Mouse (Mus musculus): ENCODE results near the gene Fam241b. TPM values are rescaled to one million over a fixed set of nuclear protein-coding genes. Genes with fewer than 3 reads are reported as not detected.

The Fam241b gene
- polyA plus RNA-seq, 1 experiment from 2014 or later = 51.5 TPM

DNA sequence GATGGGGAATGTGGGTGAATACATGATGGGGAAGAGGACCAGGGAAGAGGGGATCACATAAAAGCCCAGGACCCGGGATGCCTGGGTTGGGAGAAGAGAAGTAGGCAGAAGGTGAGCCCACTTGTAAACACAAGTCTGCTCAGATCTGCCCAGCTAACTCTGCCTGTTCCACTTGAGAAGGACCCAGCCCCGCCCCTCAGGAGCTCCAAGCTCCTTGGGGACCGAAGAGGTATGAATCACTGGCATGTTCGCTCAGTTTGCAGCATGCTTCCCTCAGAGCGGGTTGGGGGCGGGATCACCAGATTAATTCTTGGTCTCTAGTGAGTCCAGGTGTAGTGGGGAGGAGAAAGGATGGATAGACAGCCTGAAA lies 32.5 kb downstream of the Fam241b start:
- H3K4me3 ChIP-seq (ENCODE audit: low read depth, low read length) = peak overlapping the region; percentile 66
- H3K4me2 ChIP-seq (ENCODE audit: low read length) = peak overlapping the region; percentile 89
- no peaks in the 10 kb centered on the region for H3K9me3 ChIP-seq (replicated peaks; ENCODE audit: control insufficient read depth, low read length)
- peak overlapping the region; percentile 89 for H3K9ac ChIP-seq (ENCODE audit: low read length)
- H3K4me1 ChIP-seq (ENCODE audit: control insufficient read depth, insufficient read depth, low read length) = 0 out of 2 replicates have a peak, but pooled peaks cover 5% of the 10 kb centered on the region
- peaks cover 5% of the 10 kb centered on the region; the same call in 1 of the 2 replicates for H3K36me3 ChIP-seq (ENCODE audit: control insufficient read depth, insufficient read depth, low read length)
- no peaks in the 10 kb centered on the region for H3K27me3 ChIP-seq (replicated peaks; ENCODE audit: control insufficient read depth, insufficient read depth, low read length)
- no peak for DNase-seq (ENCODE audit: low spot score)
- 44% methylated on average over 6 of the region's 6 CpGs for WGBS
- H3K27ac ChIP-seq (ENCODE audit: low read depth, low read length) = no peak overlapping the region
- ATAC-seq = peak; percentile 32

DNA sequence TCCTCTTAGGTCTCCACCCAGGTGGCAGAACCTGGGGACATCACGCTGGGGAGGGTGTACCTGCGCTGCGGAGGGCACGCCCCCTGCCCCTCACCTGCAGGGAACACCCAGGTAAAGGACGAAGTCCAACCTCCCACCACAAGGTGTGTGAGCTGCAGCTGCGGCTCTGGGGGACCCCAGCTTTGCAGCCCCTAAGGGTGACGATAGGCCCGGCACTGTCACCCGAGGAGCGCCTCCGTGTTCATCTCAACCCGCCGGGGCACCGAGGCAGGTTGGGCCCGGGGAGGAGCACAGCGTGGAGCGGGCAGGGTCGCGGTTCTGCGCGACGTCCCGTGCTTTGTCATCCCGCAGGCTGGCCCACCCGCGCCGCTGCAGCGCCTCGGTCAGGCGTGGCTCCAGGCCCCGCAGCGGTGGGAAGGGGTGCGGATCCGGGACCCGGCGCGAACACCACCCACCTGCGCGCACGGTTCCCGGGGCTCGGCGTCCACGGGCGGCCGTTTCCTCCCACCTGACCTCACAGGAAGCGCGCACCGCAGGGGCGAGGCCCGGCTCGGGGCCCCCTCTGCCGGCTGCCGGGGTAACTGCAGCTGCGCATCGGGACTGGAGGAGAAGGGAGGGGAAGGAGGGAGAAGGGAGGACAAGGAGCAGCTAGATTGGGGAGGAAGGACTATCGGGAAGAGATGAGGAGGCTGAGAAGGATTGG lies 33.1 kb downstream of the Fam241b start:
- peak overlapping the region; percentile 66 for H3K4me3 ChIP-seq (ENCODE audit: low read depth, low read length)
- H3K27ac ChIP-seq (ENCODE audit: low read depth, low read length) = no peak overlapping the region
- H3K27me3 ChIP-seq (replicated peaks; ENCODE audit: control insufficient read depth, insufficient read depth, low read length) = no peaks in the 10 kb centered on the region
- ATAC-seq (peak; percentile 89), DNase-seq (ENCODE audit: low spot score) (peak; percentile 83)
- peak overlapping the region; percentile 89 for H3K4me2 ChIP-seq (ENCODE audit: low read length)
- WGBS = under 1% methylated on average over 48 of the region's 57 CpGs
- peaks cover 5% of the 10 kb centered on the region; the same call in 1 of the 2 replicates for H3K36me3 ChIP-seq (ENCODE audit: control insufficient read depth, insufficient read depth, low read length)
- H3K9ac ChIP-seq (ENCODE audit: low read length) = peak overlapping the region; percentile 89
- H3K4me1 ChIP-seq (ENCODE audit: control insufficient read depth, insufficient read depth, low read length) = 0 out of 2 replicates have a peak, but pooled peaks cover 5% of the 10 kb centered on the region
- H3K9me3 ChIP-seq (replicated peaks; ENCODE audit: control insufficient read depth, low read length) = no peaks in the 10 kb centered on the region

GRCm38 (mm10) chr10:62107048-62107447 lies 36.7 kb downstream of the Fam241b start:
- Histone ChIP-seq H3K27ac (ENCODE audit: low read depth, low read length) (no peak overlapping the region), H3K9ac (ENCODE audit: low read length) (no peak overlapping the region), H3K4me1 (ENCODE audit: control insufficient read depth, insufficient read depth, low read length) (0 out of 2 replicates have a peak, but pooled peaks cover 2% of the 10 kb centered on the region), H3K4me2 (ENCODE audit: low read length) (no peak overlapping the region), H3K36me3 (ENCODE audit: control insufficient read depth, insufficient read depth, low read length) (peaks cover 5% of the 10 kb centered on the region; the same call in 1 of the 2 replicates), H3K4me3 (ENCODE audit: low read depth, low read length) (no peak overlapping the region), H3K9me3 (replicated peaks; ENCODE audit: control insufficient read depth, low read length) (no peaks in the 10 kb centered on the region), H3K27me3 (replicated peaks; ENCODE audit: control insufficient read depth, insufficient read depth, low read length) (no peaks in the 10 kb centered on the region)
- 68% methylated on average over 9 of the region's 9 CpGs for WGBS
- ATAC-seq (no peak), DNase-seq (ENCODE audit: low spot score) (no peak)

DNA sequence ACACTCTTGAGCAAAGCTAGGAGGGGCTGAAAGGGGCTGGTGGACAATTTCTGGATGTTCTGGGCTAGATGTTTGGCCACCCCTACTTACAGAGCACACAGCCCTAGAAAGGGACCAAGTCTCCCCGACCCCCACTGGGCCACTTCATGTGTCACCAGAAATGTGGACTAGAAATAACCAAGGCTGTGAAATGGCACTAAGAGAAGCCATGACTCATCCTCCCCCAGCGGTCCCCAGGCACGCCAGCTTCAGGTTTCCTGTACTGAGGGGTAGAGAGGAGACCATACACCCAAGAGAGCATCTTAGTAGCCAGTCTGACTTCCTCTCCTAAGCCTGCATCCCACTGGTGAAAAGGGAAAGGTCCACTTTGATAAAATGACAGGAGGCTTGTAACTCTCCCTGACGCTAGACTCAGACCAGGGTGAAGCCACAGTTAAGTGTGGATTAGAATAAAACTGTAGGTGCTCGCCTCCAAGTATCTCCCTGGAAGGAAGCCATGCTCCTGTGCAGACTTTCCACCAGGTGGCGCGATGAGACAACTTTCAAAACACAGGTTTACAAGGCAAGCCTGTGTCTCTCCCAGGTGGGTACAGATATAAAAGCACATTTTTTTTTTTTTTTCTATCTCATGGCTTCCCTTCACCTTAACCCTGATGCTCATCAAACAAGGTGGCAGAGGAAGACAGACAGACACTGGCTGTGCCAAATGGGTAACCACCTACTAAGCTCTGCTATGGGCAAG lies 38.7 kb downstream of the Fam241b start:
- peaks cover 5% of the 10 kb centered on the region; the same call in 1 of the 2 replicates for H3K36me3 ChIP-seq (ENCODE audit: control insufficient read depth, insufficient read depth, low read length)
- H3K9ac ChIP-seq (ENCODE audit: low read length) = no peak overlapping the region
- no peaks in the 10 kb centered on the region for H3K9me3 ChIP-seq (replicated peaks; ENCODE audit: control insufficient read depth, low read length)
- DNase-seq (ENCODE audit: low spot score) = peak; percentile 87
- H3K27me3 ChIP-seq (replicated peaks; ENCODE audit: control insufficient read depth, insufficient read depth, low read length) = no peaks in the 10 kb centered on the region
- peaks cover 21% of the 10 kb centered on the region for H3K4me1 ChIP-seq (ENCODE audit: control insufficient read depth, insufficient read depth, low read length)
- 32% methylated on average over 7 of the region's 7 CpGs for WGBS
- H3K27ac ChIP-seq (ENCODE audit: low read depth, low read length) = no peak overlapping the region
- ATAC-seq = 0 out of 2 replicates have a peak, but pooled peaks have one; percentile 9
- H3K4me3 ChIP-seq (ENCODE audit: low read depth, low read length) = no peak overlapping the region
- no peak overlapping the region for H3K4me2 ChIP-seq (ENCODE audit: low read length)

GRCm38 (mm10) chr10:62101504-62102439 lies 41.9 kb downstream of the Fam241b start:
- Histone ChIP-seq H3K36me3 (ENCODE audit: control insufficient read depth, insufficient read depth, low read length) (no peaks in the 10 kb centered on the region; the same call in 1 of the 2 replicates), H3K27me3 (replicated peaks; ENCODE audit: control insufficient read depth, insufficient read depth, low read length) (no peaks in the 10 kb centered on the region), H3K9me3 (replicated peaks; ENCODE audit: control insufficient read depth, low read length) (no peaks in the 10 kb centered on the region), H3K27ac (ENCODE audit: low read depth, low read length) (peak overlapping the region; percentile 96), H3K4me3 (ENCODE audit: low read depth, low read length) (no peak overlapping the region), H3K9ac (ENCODE audit: low read length) (no peak overlapping the region), H3K4me1 (ENCODE audit: control insufficient read depth, insufficient read depth, low read length) (peaks cover 23% of the 10 kb centered on the region), H3K4me2 (ENCODE audit: low read length) (peak overlapping the region; percentile 24; the same call in 1 of the 2 replicates)
- WGBS = 4% methylated on average over 7 of the region's 7 CpGs
- DNase-seq (ENCODE audit: low spot score) (peak; percentile 96), ATAC-seq (peak; percentile 85)

DNA sequence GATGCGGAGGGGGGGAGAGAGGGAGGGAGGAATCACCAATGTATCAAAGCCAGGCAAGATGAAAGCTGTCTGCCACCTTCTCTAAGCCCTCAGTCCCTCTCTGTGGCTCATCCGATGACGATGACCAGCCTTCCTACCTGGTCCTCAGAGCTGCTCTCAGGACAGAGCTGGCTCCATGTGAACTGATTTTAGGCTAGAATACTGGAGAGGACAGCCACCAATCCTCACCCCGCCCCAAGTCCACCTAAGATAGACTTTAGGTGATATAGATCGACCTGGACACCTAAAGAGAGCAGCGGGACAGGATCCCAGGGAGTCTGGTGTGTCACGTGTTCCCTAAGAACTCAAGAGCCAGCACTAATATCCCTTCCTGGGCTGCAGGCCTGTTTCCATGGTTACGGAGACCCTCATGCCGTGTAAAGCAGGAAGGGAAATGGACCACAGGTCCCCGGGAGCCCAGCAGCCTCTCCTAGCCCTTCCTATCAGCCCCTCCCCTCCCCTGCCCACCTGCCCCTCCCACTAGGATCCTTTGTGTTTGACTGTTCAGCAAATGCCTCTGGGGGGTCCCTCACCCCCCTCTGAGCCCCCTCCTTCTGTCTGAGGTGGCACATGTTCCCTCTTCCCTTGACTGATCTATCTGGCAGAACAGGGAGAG lies 43.8 kb downstream of the Fam241b start:
- no peak overlapping the region; the same call in 1 of the 2 replicates for H3K4me2 ChIP-seq (ENCODE audit: low read length)
- peaks cover 23% of the 10 kb centered on the region for H3K4me1 ChIP-seq (ENCODE audit: control insufficient read depth, insufficient read depth, low read length)
- WGBS = 54% methylated on average over 10 of the region's 10 CpGs
- H3K27me3 ChIP-seq (replicated peaks; ENCODE audit: control insufficient read depth, insufficient read depth, low read length) = no peaks in the 10 kb centered on the region
- ATAC-seq = peak; percentile 75
- peak overlapping the region; percentile 96 for H3K27ac ChIP-seq (ENCODE audit: low read depth, low read length)
- H3K9ac ChIP-seq (ENCODE audit: low read length) = peak overlapping the region; percentile 35; the same call in 1 of the 2 replicates
- peak; percentile 84 for DNase-seq (ENCODE audit: low spot score)
- no peaks in the 10 kb centered on the region for H3K9me3 ChIP-seq (replicated peaks; ENCODE audit: control insufficient read depth, low read length)
- no peak overlapping the region for H3K4me3 ChIP-seq (ENCODE audit: low read depth, low read length)
- no peaks in the 10 kb centered on the region for H3K36me3 ChIP-seq (ENCODE audit: control insufficient read depth, insufficient read depth, low read length)

DNA sequence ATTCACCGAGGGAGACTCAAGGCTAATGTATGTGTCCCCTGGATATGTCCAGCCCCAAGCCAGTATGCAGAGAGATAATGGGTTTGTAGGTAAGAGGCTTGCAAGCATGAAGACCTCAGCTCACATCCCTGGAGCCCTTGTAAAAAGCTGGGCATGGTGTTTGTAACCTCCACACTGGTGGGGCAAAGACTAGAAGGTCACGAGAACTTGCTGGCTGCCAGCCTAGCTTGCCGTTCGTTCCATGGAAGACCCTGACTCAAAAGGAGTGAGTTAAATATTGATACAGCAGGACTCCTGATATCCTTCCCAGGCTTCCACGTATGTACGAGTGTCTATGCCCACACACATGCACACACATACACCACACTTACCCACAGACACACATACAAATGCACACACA lies 49.3 kb downstream of the Fam241b start:
- 90% methylated on average over 6 of the region's 6 CpGs for WGBS

GRCm38 (mm10) chr10:62093903-62094302 lies 49.8 kb downstream of the Fam241b start:
- no peak for DNase-seq (ENCODE audit: low spot score)
- Histone ChIP-seq H3K4me3 (ENCODE audit: low read depth, low read length) (no peak overlapping the region), H3K36me3 (ENCODE audit: control insufficient read depth, insufficient read depth, low read length) (no peaks in the 10 kb centered on the region), H3K27ac (ENCODE audit: low read depth, low read length) (no peak overlapping the region), H3K4me1 (ENCODE audit: control insufficient read depth, insufficient read depth, low read length) (no peaks in the 10 kb centered on the region), H3K4me2 (ENCODE audit: low read length) (no peak overlapping the region), H3K9ac (ENCODE audit: low read length) (no peak overlapping the region), H3K27me3 (replicated peaks; ENCODE audit: control insufficient read depth, insufficient read depth, low read length) (no peaks in the 10 kb centered on the region), H3K9me3 (replicated peaks; ENCODE audit: control insufficient read depth, low read length) (no peaks in the 10 kb centered on the region)
- WGBS = 82% methylated on average over 7 of the region's 7 CpGs
- ATAC-seq = no peak

More for the DNA sequence above, 49.3 kb downstream of the Fam241b start:
- Histone ChIP-seq H3K36me3 (ENCODE audit: control insufficient read depth, insufficient read depth, low read length) (no peaks in the 10 kb centered on the region), H3K4me3 (ENCODE audit: low read depth, low read length) (no peak overlapping the region), H3K4me2 (ENCODE audit: low read length) (no peak overlapping the region), H3K4me1 (ENCODE audit: control insufficient read depth, insufficient read depth, low read length) (no peaks in the 10 kb centered on the region), H3K27ac (ENCODE audit: low read depth, low read length) (no peak overlapping the region), H3K27me3 (replicated peaks; ENCODE audit: control insufficient read depth, insufficient read depth, low read length) (no peaks in the 10 kb centered on the region), H3K9ac (ENCODE audit: low read length) (no peak overlapping the region), H3K9me3 (replicated peaks; ENCODE audit: control insufficient read depth, low read length) (no peaks in the 10 kb centered on the region)
- DNase-seq (ENCODE audit: low spot score) (no peak), ATAC-seq (no peak)
